Mouse (Mus musculus) retina, embryonic 14.5 days (tissue): ENCODE measurements at regions not wholly inside any gene's neighbourhood (a gene's known extent, or its start where the extent isn't known, plus 50 kb on each side); places are given as distances from the start of the nearest gene placed in this dataset.

Experiments used
- DNase-seq: peaks from one replicate; pipeline ENCODE4 v3.0.0-alpha.2; 2015; ENCODE audit warnings: low spot score

- no peak for DNase-seq
Measured at GRCm38 (mm10) chr13:97558884-97559283, 201.5 kb downstream of the Gm10260 start.

- no peak for DNase-seq
Measured at GRCm38 (mm10) chr13:97555312-97555711, 205.1 kb downstream of the Gm10260 start.

DNA sequence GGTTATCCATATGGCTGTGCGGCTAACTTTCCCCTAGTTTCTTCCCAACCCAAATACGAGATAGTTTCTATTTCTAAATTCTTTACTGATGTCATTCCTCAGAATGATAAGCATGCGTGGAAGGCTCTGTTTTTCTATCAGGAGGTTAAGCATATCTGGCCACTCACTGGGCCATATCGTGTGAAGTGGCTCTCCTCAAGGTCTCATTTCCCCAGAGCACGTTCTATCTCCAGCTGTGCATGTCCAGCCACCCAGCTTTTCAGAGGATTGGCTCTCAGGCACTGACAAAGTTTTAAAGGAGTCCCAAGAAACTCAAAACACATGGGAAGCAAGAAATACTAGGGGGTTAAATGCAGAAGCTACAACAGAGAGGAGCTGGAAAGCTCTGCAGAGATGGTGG is 205.8 kb downstream of the Gm10260 start:
- no peak for DNase-seq

- no peak for DNase-seq
Measured at GRCm38 (mm10) chr13:97552236-97552635, 208.2 kb downstream of the Gm10260 start.

DNA sequence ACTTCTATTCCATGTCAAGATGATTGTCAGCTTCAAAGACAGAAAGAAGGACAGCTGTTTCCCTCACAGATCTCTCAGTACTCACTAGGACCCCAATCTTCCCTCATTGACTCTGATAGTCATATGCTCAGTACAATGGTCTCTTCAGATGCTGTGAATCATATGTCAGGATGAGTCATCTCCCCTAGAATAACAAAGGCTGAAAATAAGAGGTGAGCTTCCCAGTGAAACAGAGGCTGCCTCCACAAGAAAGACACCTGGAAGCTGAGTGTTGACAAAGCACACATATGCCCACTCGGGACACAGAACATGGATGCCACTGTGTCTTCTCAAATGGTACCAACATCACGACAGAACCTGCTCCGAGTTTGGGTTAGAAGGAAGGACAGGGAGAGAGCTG is 209.6 kb downstream of the Gm10260 start:
- no peak for DNase-seq

DNA sequence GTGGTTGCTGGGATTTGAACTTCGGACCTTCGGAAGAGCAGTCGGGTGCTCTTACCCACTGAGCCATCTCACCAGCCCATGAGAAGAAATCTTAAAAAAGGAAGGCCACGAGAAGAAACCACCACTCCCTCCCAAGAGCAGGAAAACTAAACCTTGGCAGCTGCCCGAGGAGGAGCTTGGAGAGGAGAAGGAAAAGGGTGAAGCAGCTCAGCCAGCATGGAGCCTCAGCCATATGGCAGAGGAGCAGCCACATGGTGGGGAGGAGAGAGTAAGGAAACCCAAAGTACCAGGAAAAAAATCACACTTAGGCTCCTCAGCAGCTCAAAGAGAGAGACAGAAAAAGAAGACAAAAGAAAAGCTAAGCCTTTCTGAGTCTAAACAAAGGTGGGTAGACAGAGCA is 210.3 kb downstream of the Gm10260 start:
- no peak for DNase-seq

- DNase-seq, result no peak
Measured at GRCm38 (mm10) chr13:97549384-97549783, 211.0 kb downstream of the Gm10260 start.

- no peak for DNase-seq
Measured at GRCm38 (mm10) chr13:97548527-97548977, 211.9 kb downstream of the Gm10260 start.

DNA sequence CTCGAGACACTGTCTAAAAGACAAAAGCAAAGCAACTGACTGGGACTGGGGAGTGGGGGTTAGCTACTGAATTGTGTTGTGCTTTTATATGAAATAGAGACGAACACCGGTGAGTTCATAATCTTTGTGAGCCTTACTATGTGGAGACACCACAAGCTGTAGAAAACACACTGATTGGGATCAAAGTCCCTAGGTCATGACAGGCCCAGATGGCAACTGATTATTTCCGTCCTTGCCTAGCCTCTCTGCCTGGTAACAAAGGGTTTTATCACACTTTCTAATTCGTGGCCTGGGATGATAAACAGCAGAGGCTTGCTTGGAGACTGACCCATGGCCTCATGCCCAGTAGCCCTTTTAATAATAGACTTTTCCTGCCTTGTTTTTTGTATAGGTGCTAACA is 213.5 kb downstream of the Gm10260 start:
- no peak for DNase-seq

GRCm38 (mm10) chr13:97545971-97546454 is 214.4 kb downstream of the Gm10260 start:
- DNase-seq, result no peak

DNA sequence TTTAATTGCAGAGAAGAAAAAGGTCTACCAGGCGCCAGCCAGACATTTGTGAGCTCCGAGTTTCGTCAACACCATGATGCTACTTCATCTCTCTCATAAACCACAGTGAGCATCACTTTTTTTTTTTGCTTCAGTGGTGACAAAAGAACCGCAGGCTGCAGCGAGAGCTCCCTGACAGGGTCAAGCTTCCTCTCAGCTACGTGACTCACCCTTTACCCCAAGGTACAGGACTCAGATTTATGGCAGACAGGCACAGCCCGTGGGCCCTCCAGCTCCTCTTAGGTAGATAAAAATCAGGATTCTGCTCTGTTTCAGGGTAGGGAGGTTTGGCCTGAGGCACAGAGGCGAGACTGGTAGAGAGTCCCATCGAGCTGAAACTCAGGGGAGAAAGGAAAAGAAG is 220.7 kb downstream of the Gm10260 start:
- no peak for DNase-seq

GRCm38 (mm10) chr13:97538441-97538840 is 222.0 kb downstream of the Gm10260 start:
- DNase-seq, result no peak

DNA sequence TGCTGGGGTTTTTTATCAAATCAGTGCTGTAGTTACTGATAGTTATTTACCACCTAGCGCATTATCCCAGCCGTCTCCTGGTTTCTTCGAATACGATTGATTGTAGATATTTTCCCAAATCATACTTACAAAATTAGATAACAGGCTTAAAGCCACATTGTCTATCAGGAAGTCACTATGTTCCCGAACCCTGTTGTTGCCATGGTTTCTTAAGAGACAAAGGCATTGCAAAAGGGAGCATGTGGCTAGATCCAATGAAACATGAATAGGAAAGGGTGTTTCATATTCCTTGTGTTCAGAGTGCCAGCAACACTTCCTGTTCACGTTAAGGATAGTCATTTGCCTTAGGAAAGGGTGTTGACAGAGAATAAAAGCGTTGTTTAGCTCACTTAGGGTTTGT is 222.7 kb downstream of the Gm10260 start:
- DNase-seq, result no peak

DNA sequence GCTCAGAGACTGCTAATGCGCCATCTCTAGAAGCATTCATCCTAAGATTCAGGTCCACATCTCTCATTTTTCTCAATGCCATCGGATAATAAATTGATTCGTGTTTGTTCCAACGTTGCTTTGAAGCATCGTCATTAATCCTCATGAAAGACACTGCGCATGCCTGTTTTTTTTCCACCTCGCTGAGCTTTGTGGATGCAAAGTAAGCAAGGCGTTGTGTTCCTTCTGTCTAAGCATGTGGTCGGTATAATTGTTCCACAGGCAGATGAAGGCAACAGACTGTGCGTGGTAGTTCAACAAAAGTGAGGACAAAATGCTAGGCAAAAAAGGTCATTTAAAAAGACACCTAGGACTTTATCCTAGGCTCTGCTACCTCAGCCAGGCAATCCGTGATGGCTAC is 223.2 kb downstream of the Gm10260 start:
- no peak for DNase-seq

- DNase-seq, result no peak
Measured at GRCm38 (mm10) chr13:97533896-97534666, 226.4 kb downstream of the Gm10260 start.

DNA sequence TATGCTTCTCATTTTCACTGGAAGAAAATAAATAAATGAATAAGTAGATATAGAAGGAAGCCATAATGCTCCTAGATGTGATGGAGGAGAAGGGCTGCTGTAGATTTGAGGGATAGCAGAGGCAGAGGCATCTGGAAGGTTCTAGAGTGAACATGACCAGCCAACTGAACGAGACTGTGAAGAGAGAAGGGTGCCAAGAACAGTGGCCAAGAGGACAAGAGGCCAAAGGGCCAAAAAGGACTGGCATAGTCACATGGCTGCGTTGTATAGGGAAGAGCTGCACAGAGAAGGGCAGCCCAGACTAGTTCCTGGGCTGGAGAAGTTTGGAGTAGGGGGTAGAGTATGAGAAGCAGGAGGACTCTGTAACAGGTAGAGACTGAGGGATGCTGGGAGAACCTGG is 229.3 kb downstream of the Gm10260 start:
- no peak for DNase-seq

DNA sequence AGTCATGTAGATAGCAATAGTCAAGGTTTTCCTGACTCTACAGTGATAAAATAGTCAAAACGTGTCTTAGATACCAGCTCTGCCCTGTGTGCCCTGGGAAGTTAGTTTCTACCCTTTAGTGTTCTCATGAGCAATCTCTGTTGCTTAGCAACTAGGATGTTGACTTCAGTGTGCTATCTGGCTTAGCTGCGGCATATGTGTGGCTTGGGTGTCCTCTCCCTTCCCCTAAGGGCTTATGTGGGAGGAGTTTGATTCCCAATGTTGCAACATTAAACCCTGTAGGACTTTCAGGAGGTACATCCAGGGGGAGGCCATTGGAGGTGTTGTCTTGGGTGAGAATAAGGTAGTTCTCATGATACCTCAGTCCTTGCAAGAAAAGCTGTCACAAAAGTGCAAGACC is 229.9 kb downstream of the Gm10260 start:
- peak; percentile 27 for DNase-seq

GRCm38 (mm10) chr13:97527958-97528357 is 232.5 kb downstream of the Gm10260 start:
- DNase-seq, result no peak

DNA sequence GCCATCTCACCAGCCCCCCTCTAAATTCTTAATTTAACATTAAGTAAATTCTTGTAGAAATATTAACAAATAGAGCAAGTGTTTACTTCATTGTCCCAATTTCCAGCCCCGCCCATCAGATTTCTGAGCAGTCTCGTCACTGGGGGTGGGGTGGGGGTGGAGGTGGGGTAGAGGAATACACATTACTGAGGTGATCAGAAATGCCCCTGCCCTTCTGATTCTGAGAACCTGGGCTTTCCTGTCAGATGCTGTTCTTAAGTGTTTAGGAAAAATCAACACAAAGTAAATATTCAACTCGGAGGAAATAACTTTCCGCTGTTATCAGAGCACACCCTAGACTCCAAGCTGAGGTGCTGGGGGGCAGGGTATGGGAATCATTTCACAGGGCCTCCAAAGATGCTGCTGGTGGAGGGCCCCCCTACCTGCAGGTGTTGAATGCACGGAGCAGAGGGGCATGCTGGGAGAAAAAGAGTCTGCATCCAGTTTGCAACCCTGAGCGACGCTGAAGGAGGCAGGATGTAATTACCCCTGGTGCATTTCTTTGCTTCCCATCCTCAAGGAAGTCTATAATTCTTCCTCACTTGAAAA is 235.5 kb downstream of the Gm10260 start:
- no peak for DNase-seq

DNA sequence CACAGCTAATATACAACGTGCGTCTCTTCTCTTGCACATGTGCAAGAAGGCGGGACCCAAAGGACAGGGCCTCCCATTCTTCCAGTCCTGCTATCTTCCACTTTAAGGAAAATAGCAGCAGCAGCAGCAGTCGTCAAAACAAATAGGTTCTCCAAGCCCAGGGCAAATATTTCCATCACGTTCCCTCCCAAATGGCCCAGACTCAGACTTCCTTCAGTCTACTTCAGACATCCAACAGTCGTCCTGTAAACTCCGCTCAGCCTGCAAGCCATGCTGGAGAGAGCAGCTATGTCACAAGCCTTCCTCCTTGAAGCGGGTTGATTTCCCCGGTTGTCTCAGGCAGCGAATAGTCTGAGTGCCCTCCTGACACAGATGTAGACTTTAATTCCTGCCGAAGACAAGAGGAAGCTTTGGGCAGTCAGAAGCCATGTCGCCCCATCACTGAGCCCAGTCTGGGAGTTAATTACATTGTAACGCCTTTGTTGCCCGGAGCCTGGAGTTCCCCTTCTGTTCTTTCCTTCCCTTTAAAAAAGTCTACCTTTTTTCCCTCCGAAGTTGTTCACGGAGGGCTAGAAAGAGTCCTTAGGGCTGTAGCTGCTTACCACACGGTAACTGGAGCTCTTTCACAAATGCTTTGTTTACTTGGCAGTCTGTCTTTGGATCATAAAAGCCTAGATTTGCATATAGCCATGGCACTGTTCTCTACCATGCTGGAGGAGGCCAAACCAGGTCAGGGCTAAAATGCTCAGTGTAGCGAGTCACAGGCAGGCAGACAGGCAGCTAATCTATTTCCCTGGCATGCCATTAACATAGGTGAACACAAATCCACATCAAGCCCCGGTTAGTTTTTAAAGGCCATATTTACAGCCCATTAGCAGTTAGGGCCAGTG is 236.7 kb downstream of the Gm10260 start:
- peak; percentile 37 for DNase-seq

DNA sequence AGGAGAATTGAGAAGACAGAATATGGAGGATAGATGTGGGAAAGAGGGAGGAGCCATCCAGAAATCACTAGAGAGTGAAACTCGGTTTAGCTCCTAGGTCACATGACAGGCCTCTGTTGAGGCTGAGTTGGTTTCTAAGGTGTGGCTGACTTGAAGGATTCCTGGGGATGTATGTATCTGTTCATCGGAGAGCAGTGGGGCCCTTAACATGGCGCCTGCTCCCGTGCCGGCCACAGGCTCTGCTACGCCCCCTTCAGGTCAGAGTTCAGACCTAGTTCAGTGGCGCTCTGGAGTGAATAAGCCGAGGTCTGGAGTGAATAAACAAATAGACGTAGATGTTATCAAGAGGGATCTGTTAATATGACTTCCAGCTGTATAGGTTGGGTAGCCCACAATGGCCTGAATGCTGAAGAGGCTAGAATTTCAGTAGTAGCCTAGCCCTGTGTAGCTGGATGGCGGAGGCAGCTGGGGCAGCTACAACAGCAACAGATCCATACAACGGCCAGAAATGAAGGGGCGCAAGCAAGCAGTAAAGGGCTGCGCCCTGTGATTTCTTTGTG is 239.4 kb downstream of the Gm10260 start:
- no peak for DNase-seq

DNA sequence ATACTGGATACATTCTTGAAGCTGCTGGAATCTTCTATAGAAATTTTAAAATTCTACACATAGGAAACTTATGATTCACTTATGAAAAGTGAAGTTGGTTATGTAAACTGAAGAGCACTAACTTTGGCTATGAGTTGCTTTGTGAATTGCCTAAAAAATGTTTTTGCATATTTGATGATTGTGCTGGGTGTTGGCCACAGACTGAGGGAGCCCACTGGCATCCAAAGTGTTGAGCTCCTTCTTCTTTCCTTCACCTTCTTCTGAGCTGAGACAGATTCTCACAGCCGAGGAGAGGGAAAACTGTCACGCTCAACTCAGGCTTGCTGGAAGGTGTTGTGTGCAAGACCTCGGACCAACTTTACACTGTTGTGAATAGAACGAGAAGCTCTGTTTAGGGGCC is 243.7 kb downstream of the Gm10260 start:
- DNase-seq, result no peak
